Mouse (Mus musculus) lung, adult 2 months (tissue): ENCODE results near the gene Mtg2. TPM values are rescaled to one million over a fixed set of nuclear protein-coding genes. Genes with fewer than 3 reads are reported as not detected.
A peak's percentile ranks its signal among the peaks of the same experiment; 100 is the strongest.

Source experiments
- DNase-seq: peaks from one replicate; pipeline ENCODE4 v3.0.0; 2022
- H3K4me1 ChIP-seq: fragments of 200-500 bp; 2 replicates; pipeline ENCODE4 v1.6.1; 2011; ENCODE audit warnings: low read length; ENCODE audit not compliant: control insufficient read depth, insufficient read depth
- H3K4me3 ChIP-seq: fragments of 200-500 bp; replicated peaks from 2 replicates; pipeline ENCODE3; 2011; ENCODE audit warnings: low read depth, mild to moderate bottlenecking, control low read depth, low read length; ENCODE audit errors: extremely low read depth
- CTCF ChIP-seq: fragments of 200-500 bp; IDR thresholded peaks from 2 replicates; pipeline ENCODE4 v1.5.1; 2011; ENCODE audit warnings: mild to moderate bottlenecking, low read length, control low read depth; ENCODE audit not compliant: insufficient read depth
- POLR2A ChIP-seq: fragments of 200-500 bp; IDR thresholded peaks from 2 replicates; pipeline ENCODE4 v1.6.1; 2011; ENCODE audit warnings: low read depth, mild to moderate bottlenecking, control low read depth, low read length, borderline replicate concordance; ENCODE audit errors: extremely low read depth
- WGBS: fragments of 180-500 bp; shearing (Covaris S2); methylation state at CpG from one replicate; pipeline ENCODE4 v1.1.7; 2018; 5-methylcytosine and 5-hydroxymethylcytosine counted together
- polyA plus RNA-seq: library from polyadenylated mRNA; depleted of rRNA; stranded (reverse); fragments of >200 nt; gene quantifications from 2 replicates; pipeline ENCODE4 v1.2.3, GENCODE M21; 2012

The Mtg2 gene
- polyA plus RNA-seq, 1 experiment, result 17.1 TPM

- WGBS, result 49% methylated on average over 8 of the region's 8 CpGs
- H3K4me1 ChIP-seq, result peaks cover 47% of the 10 kb centered on the region
- TF ChIP-seq CTCF (no peak), POLR2A (no peak)
- peak; percentile 38 for DNase-seq
- H3K4me3 ChIP-seq, result no peak overlapping the region
Observed at GRCm38 (mm10) chr2:180116741-180117484, 46.5 kb downstream of the Mtg2 start.

DNA sequence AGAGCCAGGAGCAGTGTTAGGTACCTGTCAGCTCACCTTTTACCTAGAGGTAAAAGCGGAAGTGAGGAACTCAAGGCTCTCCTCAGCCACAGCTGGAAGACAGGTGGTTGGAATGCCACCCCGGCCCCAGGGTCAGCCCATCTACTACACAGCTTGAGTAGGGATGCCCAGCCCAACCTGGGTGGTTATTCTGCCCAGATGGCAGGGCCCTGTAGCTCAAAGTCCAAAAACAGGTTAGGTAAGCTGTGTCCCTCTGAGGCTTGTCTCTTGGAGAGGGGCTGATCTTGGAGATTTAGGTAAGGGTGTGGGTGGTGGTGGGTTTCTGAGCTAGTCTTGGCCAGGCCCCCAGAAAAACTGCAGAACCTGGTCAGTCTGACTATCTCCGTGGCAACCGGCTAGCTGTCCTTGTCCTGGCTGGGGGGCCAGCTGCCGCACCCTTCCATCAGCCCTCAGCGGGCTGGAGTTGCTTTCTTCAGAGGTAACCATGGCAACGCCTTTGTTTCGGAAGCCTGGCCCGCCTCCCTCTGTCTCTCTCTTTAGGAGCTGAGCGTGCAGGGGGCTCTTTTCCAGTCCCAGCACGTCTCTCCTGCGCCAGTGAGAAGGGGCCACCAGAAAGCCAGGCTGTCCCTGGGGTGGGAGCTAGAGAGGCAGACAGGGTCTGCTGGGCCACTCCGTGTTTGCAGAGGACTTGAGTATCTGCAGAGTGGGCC is 47.3 kb downstream of the Mtg2 start:
- WGBS, result 23% methylated on average over 13 of the region's 13 CpGs
- no peak for TF ChIP-seq CTCF
- TF ChIP-seq POLR2A, result no peak
- DNase-seq, result peak; percentile 33
- Histone ChIP-seq H3K4me1 (peaks cover 47% of the 10 kb centered on the region), H3K4me3 (no peak overlapping the region)

DNA sequence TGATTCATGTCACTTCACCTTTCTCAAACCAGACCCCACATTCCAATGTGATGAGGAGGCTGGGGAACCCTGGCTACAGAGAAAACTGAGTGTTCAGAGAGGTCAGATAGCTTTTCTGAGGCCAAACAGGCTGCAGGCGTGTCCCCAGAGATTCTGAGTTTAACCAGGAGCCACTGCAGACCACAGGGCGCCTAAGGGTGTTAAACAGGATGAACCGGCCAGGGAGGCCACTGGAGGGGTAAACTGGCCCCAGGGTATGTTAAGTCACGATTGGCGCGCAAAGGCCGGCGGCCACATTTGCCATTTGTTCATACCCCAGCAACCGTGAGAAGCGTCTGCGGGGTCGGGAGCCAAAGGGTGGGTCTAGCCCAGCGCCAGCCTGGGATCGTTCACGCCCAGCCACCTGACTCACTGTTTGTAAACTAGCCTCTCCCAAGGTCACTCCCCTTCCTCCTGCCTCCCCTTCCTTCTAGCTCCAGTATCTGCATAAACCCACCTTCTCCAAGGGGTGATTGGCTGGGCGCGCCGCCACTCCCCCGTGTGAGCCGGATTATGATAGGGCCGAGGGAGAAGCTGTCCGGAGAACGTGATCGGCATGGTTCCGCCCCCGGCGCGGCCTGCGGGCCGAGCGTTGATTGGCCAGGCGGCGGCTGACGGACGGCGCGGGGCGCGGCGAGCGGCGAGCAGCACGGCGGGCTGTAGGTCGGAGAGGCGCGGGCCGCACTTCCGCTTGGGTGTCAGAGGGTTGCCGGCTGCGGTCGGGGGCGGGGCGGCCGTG is 48.5 kb downstream of the Mtg2 start, which contains the start of gene Osbpl2:
Gene Osbpl2, plus strand, starts transcription at position 646 of the 778 bp plus-strand sequence.
- TF ChIP-seq CTCF (no peak), POLR2A (peak; percentile 77; the same call in 1 of the 2 replicates)
- H3K4me3 ChIP-seq, result peak within 1 kb of the TSS; percentile 71
- peak; percentile 100 for DNase-seq
- under 1% methylated on average over 53 of the region's 55 CpGs for WGBS
- H3K4me1 ChIP-seq, result peaks cover 43% of the 10 kb centered on the region

- TF ChIP-seq CTCF (no peak), POLR2A (no peak)
- WGBS, result 1% methylated on average over 60 of the region's 68 CpGs
- DNase-seq, result no peak
- Histone ChIP-seq H3K4me1 (peaks cover 34% of the 10 kb centered on the region), H3K4me3 (peak overlapping the region; percentile 71)
Observed at GRCm38 (mm10) chr2:180119439-180120291, 49.3 kb downstream of the Mtg2 start.

GRCm38 (mm10) chr2:180120292-180120761 is 49.9 kb downstream of the Mtg2 start:
- Histone ChIP-seq H3K4me1 (peaks cover 32% of the 10 kb centered on the region), H3K4me3 (peak overlapping the region; percentile 71)
- no peak for DNase-seq
- 18% methylated on average over 5 of the region's 5 CpGs for WGBS
- no peak for TF ChIP-seq CTCF

DNA sequence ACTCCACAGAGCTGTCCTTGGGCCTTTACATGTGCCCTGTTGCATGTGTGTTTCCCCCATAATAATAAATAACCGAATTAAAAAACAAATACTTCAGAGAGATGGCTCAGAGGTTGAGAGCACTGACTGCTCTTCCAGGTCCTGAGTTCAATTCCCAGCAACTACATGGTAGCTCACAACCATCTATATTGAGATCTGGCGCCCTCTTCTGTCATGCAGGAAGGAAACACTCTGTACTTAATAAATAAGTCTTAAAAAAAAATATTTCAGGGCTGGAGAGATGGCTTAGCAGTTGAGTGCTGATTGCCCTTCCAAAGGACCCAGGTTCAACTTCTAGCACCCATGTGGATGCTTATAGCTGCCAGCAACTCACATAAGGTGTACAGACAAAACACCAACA is 53.8 kb downstream of the Mtg2 start:
- TF ChIP-seq CTCF (no peak), POLR2A (no peak)
- DNase-seq, result no peak
- WGBS, result 83% methylated on average over 2 of the region's 2 CpGs
- Histone ChIP-seq H3K4me3 (no peak overlapping the region), H3K4me1 (peaks cover 25% of the 10 kb centered on the region)

DNA sequence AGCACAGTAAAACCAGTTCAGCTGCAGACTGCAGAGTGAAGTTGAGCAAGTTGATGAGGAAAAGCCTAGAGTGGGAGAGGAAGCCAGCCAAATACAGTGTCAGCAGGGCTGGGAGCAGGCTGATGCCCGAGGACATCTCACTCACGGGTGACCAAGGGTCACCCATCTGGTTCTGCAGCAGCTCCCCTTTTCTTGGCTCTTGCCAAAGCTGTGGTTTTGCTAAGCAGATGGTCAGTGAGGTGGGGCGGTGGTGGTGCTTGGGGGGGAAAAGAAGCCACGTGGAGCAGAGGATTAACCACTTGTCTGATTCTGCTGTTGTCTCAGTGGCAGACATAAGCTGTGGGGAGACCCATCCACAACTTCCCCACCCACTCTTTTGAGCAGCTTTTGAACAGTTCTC is 55.8 kb downstream of the Mtg2 start:
- Histone ChIP-seq H3K4me3 (no peak overlapping the region), H3K4me1 (peaks cover 22% of the 10 kb centered on the region)
- 19% methylated on average over 4 of the region's 4 CpGs for WGBS
- no peak for TF ChIP-seq CTCF
- TF ChIP-seq POLR2A, result no peak
- DNase-seq, result peak; percentile 23

GRCm38 (mm10) chr2:180127675-180128074 is 57.3 kb downstream of the Mtg2 start:
- no peak for TF ChIP-seq POLR2A
- no peak for TF ChIP-seq CTCF
- DNase-seq, result no peak
- 14% methylated on average over 1 of the region's 1 CpGs for WGBS
- Histone ChIP-seq H3K4me1 (peaks cover 22% of the 10 kb centered on the region), H3K4me3 (no peak overlapping the region)
